Mouse (Mus musculus) hindbrain, embryonic 13.5 days (tissue): ENCODE measurements at regions not wholly inside any gene's neighbourhood (a gene's known extent, or its start where the extent isn't known, plus 50 kb on each side); places are given as distances from the start of the nearest gene placed in this dataset.

Experiments
- ATAC-seq: fragments of 200-750 bp; cut with Nextera tagmentation; 2 replicates; pipeline ENCODE4 v1.8.0; 2017; ENCODE audit warnings: moderate TSS enrichment; ENCODE audit not compliant: low FRiP score
- H3K27ac ChIP-seq: fragments of 300-500 bp; sonication (generic); 2 replicates; pipeline ENCODE4 v1.5.1; 2015; ENCODE audit warnings: inconsistent platforms, mild to moderate bottlenecking, moderate library complexity
- H3K27me3 ChIP-seq: fragments of 300-500 bp; sonication (generic); 2 replicates; pipeline ENCODE4 v1.6.1; 2015; ENCODE audit warnings: mild to moderate bottlenecking, inconsistent platforms
- H3K36me3 ChIP-seq: fragments of 300-500 bp; sonication (generic); 2 replicates; pipeline ENCODE4 v1.6.1; 2015; ENCODE audit warnings: mild to moderate bottlenecking, inconsistent platforms
- H3K4me1 ChIP-seq: fragments of 300-500 bp; sonication (generic); replicated peaks from 2 replicates; pipeline ENCODE4 v1.6.1; 2015; ENCODE audit warnings: inconsistent platforms
- H3K4me2 ChIP-seq: fragments of 300-500 bp; sonication (generic); 2 replicates; pipeline ENCODE4 v1.6.1; 2015; ENCODE audit warnings: inconsistent platforms, mild to moderate bottlenecking, moderate library complexity
- H3K4me3 ChIP-seq: fragments of 300-500 bp; sonication (generic); 2 replicates; pipeline ENCODE4 v1.5.1; 2015; ENCODE audit warnings: mild to moderate bottlenecking, inconsistent platforms
- H3K9ac ChIP-seq: fragments of 300-500 bp; sonication (generic); 2 replicates; pipeline ENCODE4 v1.6.1; 2015; ENCODE audit warnings: mild to moderate bottlenecking, inconsistent platforms
- H3K9me3 ChIP-seq: fragments of 300-500 bp; sonication (generic); 2 replicates; pipeline ENCODE4 v1.6.1; 2016; ENCODE audit warnings: inconsistent platforms
- WGBS: fragments of 180-500 bp; shearing (Covaris S2); methylation state at CpG from one replicate; pipeline ENCODE4 v1.1.7; 2015; 5-methylcytosine and 5-hydroxymethylcytosine counted together

DNA sequence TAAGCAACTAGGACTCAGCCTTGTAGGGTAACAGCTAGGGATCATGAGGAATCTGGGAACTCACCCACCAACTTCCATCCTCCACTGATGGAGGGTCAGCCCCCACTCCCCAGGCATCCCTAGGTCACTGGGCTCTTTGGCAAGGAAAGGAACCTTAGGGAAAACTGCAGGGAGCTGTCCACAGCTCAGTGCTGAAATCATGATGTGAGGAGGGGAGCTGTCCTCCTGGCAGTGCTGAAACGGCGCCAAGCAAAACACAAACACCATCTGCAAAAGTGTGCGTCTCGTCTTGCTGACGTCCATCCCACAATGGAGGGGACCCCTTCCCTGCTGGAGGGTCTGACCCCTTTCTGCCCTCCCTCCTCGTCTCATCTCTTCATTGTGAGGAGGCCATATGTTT lies 68.6 kb upstream of the Rph3a start:
- Histone ChIP-seq H3K4me2 (no peak overlapping the region), H3K4me3 (no peak overlapping the region), H3K36me3 (no peaks in the 10 kb centered on the region), H3K27ac (no peak overlapping the region), H3K9me3 (peaks cover 8% of the 10 kb centered on the region; the same call in 1 of the 2 replicates), H3K4me1 (peaks cover 16% of the 10 kb centered on the region), H3K27me3 (no peaks in the 10 kb centered on the region), H3K9ac (no peak overlapping the region)
- WGBS = 23% methylated on average over 6 of the region's 6 CpGs
- no peak for ATAC-seq

DNA sequence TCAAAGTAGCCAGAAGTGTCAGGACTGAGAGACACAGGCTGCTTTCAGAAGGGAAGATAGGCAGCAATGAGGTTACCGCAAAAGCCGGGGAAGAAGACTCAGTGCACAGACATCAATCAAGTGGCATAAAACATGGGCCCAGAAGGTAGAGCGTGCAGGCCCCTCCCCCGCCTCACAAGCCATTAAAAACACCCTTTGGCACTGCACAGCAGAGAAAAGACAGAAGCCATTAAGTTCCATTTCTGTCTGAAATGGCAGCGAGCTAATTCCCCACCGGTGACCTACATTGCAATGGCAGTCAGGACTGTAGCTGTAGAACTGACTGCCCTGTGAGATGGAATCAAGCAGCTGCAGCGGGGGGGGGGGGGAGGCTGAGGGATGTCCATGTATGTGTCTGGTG lies 66.8 kb upstream of the Rph3a start:
- WGBS = 54% methylated on average over 7 of the region's 7 CpGs
- no peaks in the 10 kb centered on the region for H3K27me3 ChIP-seq
- peak overlapping the region; percentile 85 for H3K27ac ChIP-seq
- H3K4me3 ChIP-seq = no peak overlapping the region
- H3K4me2 ChIP-seq = no peak overlapping the region
- H3K36me3 ChIP-seq = no peaks in the 10 kb centered on the region
- no peak overlapping the region for H3K9ac ChIP-seq
- ATAC-seq = 0 out of 2 replicates have a peak, but pooled peaks have one; percentile 32
- H3K4me1 ChIP-seq = peaks cover 16% of the 10 kb centered on the region
- H3K9me3 ChIP-seq = peaks cover 4% of the 10 kb centered on the region; the same call in 1 of the 2 replicates

DNA sequence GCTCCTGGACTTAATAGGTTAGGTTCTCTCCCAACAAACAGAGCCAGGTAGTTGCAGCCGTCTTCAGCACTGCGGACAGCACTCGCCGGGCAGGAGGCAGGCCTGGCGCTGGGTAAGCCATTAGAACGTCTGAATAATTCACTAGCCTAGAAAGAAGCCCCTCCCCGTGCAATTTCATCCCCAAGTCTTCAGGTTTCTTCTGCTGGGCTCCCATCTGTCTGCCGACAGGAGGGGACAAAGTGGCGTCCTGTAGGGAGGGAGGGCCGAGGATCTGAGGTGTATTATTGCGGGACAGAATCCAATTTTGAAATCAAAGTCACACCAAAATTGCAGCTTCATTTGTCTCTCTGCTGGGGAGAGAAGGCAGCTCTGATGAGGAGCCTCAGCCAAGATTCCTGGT lies 58.9 kb upstream of the Rph3a start:
- no peak overlapping the region for H3K9ac ChIP-seq
- H3K9me3 ChIP-seq = no peaks in the 10 kb centered on the region
- WGBS = 5% methylated on average over 11 of the region's 11 CpGs
- H3K4me2 ChIP-seq = no peak overlapping the region
- no peak overlapping the region for H3K4me3 ChIP-seq
- ATAC-seq = no peak; the same call in 1 of the 2 replicates
- H3K27me3 ChIP-seq = no peaks in the 10 kb centered on the region
- peak overlapping the region; percentile 69 for H3K27ac ChIP-seq
- H3K36me3 ChIP-seq = no peaks in the 10 kb centered on the region
- H3K4me1 ChIP-seq = peaks cover 23% of the 10 kb centered on the region

DNA sequence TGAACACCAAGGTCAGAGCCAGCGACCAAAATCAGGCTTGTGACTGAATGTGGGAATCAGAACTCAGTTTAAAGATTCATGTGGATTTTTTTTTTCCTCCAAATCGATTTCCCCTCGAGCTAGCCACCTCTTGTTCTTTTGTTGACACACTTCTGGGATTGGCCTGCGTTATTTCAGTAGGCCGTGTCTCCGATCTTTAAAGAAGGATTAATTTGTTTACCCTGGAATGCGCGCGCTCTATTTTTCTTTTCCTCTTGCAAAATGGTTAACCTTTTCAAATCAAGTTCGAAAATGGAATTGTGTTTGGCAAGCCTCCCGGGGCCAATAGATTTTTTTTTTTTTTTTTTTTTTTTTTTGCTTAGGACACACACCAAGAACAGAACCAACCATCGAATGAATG lies 54.8 kb upstream of the Rph3a start:
- Histone ChIP-seq H3K27me3 (no peaks in the 10 kb centered on the region), H3K9me3 (no peaks in the 10 kb centered on the region), H3K4me2 (no peak overlapping the region), H3K4me3 (no peak overlapping the region), H3K4me1 (peaks cover 31% of the 10 kb centered on the region), H3K36me3 (no peaks in the 10 kb centered on the region), H3K27ac (0 out of 2 replicates have a peak overlapping the region, but pooled peaks have one; percentile 18), H3K9ac (no peak overlapping the region)
- 76% methylated on average over 12 of the region's 12 CpGs for WGBS
- no peak for ATAC-seq

DNA sequence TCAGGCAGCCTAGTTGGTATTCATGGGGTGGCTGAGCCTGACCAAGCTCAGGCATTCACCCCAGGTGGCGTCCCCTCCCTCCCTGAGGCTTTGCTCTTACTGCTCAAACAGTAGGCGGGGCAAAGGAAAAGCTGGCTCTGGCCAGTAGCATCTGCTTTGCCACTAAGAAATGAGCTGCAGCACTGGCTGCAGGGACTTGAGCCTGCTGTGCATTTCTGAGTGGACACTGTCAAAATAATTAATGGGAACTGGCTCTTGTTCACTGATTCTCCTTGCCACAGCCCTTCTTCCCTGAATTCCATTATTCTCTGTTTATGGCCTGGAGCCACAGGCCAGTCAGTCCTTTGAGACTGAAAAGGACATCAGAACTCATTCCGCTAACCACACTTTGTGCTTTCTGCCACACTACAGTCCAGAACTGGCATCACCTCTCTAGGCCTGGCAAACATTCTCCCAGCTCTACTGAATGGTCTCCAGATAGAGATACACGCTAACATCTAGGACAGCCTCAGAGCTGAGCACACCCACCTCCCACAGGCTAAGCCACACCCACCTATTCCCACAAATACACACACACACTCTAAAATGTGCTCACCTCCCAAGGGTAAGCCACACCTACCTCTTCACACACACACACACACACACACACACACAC lies 53.2 kb upstream of the Rph3a start:
- WGBS = 24% methylated on average over 4 of the region's 4 CpGs

DNA sequence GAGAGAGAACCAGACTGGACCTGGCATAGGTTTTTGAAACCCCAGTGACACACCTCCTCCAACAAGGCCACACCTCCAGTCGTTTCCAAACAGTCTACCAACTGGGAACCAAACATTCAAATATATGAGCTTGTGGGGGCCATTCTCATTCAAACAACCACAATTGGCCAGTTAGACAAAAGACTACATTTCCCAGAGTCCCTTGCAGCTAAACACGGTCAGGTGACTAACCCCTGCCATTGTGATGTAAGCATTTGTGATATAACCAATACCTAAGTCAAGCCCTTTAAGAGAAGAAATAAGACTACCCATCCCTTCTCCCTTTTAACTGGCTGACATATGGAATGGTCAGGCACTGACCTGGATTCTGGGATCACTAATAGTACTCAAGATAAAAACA lies 51.8 kb upstream of the Rph3a start:
- peaks cover 16% of the 10 kb centered on the region for H3K4me1 ChIP-seq
- no peaks in the 10 kb centered on the region for H3K27me3 ChIP-seq
- H3K36me3 ChIP-seq = no peaks in the 10 kb centered on the region
- no peak for ATAC-seq
- no peak overlapping the region for H3K27ac ChIP-seq
- no peak overlapping the region for H3K4me3 ChIP-seq
- H3K9ac ChIP-seq = no peak overlapping the region
- H3K9me3 ChIP-seq = no peaks in the 10 kb centered on the region
- 72% methylated on average over 2 of the region's 2 CpGs for WGBS
- H3K4me2 ChIP-seq = no peak overlapping the region

More for the DNA sequence above, 53.2 kb upstream of the Rph3a start:
- Histone ChIP-seq H3K4me3 (no peak overlapping the region), H3K27ac (peak overlapping the region; percentile 55), H3K27me3 (no peaks in the 10 kb centered on the region), H3K36me3 (no peaks in the 10 kb centered on the region), H3K9ac (0 out of 2 replicates have a peak overlapping the region, but pooled peaks have one; percentile 13), H3K9me3 (no peaks in the 10 kb centered on the region), H3K4me2 (no peak overlapping the region), H3K4me1 (peaks cover 16% of the 10 kb centered on the region)
- ATAC-seq = peak; percentile 61
